Mouse (Mus musculus): ENCODE data around the gene Dohh.
A peak's percentile ranks its signal among the peaks of the same experiment; 100 is the strongest.

DNA sequence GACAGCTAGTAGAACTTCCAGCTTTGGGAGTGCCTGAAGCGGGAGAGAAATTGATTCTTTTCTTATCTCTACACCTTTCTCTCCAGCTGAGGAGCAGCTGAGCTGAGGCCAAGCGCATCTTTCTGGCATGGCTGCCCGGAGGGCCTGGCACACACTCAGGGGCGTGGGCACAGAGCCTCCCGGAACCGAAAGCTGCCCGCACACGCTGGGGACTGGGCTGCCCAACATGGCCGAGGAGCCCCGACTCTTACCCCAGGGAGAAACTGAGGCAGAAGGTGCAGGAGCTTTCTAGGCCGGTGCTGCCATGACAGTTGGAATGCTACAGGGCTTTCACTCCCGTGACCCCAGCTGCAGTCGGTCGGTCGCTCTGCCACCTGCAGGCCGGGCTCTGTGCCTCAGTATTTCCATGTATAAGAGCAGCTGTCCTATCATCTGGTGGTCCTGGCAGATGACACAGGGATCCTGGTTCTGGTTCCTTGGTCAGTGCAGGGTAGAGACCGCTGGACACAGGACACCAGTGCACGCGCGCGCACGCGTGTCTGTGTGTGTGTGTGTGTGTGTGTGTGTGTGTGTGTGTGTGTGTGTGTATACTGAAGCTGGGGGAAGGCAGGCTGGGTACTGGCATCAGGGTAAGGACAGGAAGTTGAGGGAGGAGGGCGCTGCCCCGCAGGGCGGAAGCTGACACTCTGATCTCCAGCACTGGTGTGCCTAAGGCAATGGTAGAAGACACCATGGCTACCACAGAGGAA, 49.5 kb downstream of the Dohh start:
- no peak for TF ChIP-seq EP300 (IDR thresholded peaks at IDR 0.05; ENCODE audit: low read depth)
- TF ChIP-seq CTCF (IDR thresholded peaks at IDR 0.05; ENCODE audit: low read depth): peak; percentile 26; the same call in 1 of the 2 replicates

Data from liver, postnatal 0 days (tissue).